Mouse (Mus musculus) 3T3-L1 (cell line): ENCODE data around the gene N4bp2.

Experiments used
- DNase-seq: peaks from one replicate; pipeline ENCODE4 v3.0.0-alpha.2; 2015; ENCODE audit warnings: low read depth, low spot score

N4bp2 gene

DNA sequence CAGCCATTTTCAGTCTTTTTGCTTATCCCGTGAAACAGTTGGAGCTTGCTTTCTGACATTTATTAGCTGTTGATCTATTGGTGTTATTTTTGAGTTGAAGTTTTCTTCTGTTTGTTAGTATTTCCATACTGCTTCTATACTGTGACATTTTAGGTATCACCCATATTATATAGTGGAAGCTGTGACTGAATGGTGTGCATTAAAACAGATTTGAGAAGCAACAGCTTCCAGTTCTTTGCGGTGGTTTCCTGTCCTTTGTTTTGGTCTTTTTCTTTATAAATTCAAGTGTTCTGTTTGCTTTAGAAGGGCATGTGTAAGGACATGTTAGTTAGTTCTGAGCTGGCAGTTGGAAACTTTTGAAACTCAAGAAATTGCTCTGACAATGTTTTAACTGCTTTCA, 65.7 kb downstream of the N4bp2 start:
- no peak for DNase-seq

DNA sequence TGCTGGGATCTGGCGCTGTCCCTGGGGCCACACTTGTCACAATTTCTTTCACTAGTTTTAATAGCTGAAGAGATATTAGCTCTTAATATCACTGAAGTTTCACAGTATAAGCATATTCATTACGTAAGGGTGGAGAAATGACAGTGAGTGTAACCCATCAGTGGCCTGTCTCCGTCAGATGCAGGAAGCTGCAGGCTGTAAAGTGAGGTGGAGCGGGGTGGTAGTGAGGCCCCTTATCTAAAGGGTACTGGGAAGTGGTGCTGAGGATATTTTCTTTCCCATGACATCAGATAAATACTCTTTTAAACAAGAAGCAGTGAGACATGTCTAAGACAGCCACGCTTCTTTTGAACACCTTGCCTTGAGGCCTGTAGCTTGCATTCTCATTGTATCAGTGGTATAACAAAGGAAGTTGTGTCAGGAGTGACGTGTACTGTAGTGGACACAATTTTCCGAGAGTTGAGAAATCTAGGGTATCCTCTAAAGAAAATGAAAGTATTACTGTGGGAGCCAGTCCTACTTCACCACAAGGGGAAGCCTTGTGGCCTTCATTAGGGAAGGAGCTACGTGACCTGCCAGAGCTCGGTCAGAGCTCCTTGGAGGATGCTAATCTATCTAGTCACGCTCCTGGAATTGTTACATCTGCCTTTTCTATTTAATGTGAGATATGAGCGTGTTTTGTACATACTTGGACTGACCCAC, 68.7 kb downstream of the N4bp2 start:
- DNase-seq = no peak

DNA sequence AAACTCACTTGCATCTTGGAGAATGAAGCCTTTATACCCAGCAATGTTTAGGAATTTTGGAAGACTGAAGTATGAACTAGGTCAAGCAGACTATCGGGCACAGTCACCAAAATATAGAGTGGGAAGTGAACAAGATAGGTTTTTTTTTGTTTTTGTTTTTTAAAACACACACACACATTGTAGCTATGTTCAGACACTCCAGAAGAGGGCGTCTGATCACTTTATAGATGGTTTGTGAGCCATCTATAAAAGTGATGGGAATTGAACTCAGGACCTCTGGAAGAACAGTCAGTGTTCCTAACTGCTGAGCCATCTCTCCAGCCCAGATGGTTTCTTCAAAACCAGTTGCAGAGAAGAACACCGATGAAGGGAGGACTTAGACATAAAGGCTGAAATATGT, 69.8 kb downstream of the N4bp2 start:
- no peak for DNase-seq

DNA sequence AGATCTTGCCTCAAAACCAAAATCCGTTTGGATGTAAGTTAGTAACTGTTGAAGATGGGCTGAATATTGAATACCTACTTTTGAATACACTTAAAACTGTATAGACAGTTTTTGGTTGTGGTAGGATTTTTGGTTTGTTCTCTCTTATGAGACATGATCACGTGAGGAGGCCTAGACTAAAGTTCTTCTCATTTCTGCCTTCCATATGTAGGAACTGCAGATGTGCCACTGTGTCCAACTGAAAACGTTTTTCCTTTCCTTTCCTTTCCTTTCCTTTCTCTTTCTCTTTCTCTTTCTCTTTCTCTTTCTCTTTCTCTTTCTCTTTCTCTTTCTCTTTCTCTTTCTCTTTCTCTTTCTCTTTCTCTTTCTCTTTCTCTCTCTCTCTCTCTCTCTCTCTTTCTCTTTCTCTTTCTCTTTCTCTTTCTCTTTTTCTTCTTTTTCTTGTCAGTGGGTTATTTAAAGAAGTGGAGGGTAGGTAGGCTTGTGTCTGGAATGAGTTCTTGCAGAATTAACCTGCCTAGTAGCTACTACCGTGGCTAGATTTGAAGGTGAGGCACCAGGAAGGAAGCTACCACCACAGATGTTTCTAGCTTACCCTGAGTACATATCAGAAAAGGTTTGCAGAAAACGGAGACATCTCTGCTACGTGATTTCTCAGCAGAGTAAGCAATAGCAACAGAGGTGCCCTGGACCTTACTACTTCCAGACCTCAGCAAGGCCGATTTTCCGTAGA, 70.6 kb downstream of the N4bp2 start:
- no peak for DNase-seq

DNA sequence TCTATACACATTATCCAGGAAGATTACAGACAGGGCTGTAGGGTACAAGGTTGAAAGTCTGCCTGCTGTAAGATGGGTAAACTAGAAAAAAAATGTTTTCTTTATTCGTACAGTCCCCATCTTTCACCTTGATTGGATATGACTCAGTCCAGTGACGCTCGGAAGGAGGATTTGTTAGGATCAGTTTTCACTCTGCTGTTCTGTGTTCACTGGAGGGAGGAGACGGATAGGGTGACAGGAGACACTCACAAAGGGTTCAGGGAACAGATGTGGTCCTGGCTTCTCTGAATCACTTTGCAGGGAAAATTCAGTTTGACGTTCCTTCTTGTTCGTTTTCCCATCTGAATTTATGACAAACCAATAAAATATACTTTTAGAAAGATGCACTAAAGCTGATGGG, 74.7 kb downstream of the N4bp2 start:
- no peak for DNase-seq

DNA sequence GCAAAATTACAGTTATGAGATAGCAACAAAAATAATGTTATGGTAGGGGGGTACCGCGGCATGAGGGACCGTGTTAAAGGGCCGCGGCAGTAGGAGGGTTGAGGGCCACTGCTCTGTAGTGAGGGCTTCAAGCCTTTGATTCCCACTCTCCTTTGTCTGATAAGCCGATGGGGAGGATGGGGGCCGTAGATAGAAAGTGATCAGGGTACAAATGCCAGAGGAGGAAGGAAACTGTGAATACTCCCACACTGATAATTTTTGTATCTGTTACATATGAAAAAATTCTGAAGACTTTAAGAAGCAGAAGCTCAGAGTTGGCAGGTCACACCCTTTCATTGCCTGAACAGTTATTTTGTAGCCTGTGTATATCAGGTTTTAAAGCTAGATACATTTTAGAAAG, 79.6 kb downstream of the N4bp2 start:
- no peak for DNase-seq

DNA sequence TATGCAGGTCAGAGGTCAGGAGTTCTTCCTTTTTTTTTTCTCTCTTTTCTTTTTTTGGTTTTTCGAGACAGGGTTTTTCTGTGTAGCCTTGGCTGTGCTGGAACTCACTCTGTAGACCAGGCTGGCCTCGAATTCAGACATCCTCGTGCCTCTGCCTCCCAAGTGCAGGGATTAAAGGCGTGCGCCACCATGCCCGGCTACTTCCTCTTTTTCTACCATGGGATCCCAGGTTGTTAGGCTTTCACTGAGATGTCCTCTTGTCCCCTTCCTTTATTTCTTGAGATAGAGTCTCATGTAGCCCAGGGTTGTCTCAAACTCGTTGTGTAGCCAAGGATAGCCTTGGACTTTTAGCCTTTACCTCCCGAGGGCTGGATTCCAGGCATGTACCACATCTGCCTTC, 83.2 kb downstream of the N4bp2 start:
- no peak for DNase-seq

DNA sequence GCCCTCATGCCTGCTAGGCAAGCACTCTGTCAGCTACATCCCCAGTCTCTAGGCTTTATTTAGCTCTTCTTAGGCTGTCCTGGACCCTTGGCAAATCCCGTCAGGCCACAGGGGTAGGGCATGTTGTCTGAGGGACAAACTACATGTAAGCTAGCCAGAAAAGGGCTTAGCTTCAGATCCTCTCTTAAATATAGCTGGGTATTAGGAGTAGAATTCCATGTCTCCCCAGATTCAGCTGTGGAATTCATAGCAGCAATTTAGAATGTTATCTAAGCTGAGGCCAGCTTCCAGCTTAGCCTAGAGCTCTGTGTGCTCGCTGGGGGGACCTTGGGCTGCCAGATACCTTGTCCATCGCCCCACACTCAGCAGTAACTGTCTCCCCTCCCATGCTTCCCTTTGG, 83.6 kb downstream of the N4bp2 start:
- no peak for DNase-seq

DNA sequence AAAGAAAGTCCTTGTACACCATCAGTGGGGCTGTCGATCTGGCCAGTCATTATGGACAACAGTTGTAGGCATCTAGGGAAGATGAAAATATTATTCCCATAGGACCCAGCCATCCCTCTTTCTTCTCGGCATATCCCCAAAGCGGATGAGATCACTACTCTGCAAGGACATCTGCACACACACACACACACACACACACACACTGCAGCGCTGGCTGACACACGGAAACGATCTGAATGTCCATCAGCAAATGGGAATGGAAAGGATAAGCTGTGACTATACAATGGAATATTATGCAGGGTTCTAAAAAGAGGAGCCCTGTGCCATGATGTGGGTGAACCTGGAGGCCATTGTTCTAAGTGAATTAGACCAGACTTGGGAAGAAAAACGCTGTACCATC, 84.3 kb downstream of the N4bp2 start:
- no peak for DNase-seq

DNA sequence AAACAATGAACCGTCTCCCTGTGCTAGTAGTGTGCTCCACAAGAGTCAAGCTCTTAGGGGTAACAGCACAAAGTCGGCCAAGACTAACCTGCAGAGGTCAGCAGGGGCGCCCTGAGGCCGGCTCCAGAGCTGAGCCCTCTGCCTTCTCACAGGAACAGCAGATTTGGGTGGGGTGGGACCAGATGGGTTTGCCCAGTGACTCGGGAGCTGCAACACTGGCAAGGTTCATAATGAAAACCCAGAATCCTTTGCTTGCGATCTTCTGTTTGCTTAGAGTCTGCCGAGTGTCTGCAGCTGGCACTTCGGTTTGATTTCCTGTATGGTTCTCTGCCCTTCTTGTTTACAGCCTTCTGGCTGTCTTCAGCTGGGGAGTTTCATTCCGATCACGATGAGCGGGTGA, 87.4 kb downstream of the N4bp2 start:
- DNase-seq = no peak

DNA sequence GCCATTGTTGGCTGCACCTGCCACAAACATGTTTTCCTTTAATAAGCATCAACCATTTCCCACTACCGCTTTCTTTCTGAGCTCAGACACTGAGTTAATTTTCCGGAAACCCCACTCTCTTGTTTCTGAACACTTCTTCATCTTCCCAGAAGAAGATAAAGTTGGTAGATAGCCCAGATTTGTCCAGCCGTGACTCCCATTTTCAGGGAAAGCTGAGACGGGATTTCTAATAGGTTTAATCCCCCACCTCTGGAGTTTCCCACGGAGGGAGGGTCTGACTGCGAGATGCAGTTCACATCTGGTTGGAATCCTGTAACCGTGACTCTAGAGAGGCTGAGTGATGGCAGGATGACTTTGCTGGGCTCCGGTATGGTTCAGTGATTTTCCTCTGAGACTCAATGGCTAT, 91.5 kb downstream of the N4bp2 start:
- no peak for DNase-seq

DNA sequence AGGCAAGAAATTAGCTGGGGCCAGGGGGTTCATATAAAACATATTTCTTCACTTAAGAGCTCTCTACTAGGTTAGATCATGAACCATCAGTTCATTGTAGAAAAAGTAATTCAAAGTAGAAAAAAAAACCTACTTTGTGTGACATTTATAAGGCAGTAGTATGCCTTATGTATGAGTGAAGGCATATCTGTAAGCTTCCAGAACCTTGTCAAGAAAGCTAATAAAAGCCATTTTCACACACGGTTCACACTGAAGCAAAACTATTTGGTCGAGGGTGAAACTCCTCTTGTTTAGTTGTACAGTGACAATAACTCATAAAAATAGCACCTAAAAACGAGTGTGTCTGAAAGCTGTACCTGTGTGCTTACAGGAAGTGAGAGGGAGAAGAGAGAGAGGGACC, 92.2 kb downstream of the N4bp2 start:
- DNase-seq = no peak

DNA sequence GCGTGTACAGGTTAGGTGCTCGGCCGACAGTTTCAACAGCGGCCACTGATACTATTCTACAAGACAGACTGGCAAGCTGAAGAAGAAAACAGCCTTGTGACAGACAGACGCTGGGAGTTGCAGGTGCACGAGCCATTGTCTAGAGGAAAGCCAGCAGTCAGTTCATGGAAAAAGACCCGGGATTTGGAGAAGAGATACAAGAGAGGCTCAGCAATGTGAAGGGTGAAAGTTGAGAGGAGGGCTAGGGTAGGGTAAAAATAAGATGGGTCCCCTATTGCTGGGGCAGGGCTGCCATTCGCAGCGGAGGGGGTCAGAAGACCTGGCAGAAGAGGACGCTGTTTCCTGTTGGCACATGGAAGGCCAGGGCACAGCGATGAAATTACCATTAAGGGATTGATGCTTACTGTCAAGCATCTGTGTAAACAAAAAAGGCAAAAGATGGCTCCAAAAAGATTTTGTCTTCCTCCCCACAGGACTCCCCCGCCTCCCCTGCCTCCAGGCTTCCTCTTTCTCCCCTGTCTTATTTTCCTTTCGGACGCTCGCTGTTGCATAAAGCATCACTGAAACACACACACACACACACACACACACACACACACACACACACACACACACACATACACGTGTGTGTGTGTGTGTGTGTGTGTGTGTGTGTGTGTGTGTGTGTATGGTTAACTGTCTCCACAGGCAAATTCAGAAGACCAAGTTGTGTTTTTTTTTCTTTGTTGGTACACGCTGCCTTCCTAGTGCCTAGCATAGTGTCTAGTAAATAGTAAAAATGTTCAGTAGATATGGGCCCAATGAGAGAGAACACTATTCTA, 93.5 kb downstream of the N4bp2 start:
- DNase-seq = no peak

DNA sequence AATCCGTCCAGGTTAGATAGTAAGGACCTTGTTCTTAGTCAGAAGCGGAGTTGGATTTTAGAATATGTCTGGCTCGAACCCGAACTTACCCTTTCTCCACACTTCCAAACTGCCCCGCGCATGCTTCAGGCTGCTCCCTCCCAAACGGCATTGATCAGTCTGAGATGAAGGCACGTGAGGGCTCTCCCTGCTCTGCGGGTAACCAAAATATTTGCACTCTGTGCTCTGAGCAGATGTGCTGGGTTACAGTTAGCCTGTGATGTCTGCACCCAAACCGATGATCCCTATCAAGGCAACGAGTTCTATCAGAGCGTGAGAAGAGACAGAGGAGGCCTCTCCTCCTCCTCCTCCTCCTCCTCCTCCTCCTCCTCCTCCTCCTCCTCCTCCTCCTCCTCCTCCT, 94.6 kb downstream of the N4bp2 start:
- DNase-seq = no peak

DNA sequence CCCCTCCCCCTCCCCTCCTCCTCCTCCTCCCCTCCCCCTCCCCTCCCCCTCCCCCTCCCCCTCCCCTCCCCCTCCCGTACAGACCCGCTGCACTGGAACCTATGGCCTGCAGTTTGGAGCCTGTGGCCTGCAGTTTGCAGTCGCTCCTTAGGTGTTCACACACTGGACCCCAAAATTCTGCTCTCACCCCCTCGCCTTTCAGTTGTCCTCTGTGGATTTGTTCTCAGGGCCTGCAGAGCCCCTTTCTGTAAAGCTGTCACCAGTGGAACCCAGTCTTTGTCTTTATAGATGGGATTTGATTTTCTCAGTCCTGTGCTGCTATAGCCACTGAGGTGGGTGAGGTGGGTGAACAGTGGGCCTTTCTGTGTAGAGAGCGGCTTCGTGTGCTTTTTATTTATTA, 95.0 kb downstream of the N4bp2 start:
- DNase-seq = no peak

DNA sequence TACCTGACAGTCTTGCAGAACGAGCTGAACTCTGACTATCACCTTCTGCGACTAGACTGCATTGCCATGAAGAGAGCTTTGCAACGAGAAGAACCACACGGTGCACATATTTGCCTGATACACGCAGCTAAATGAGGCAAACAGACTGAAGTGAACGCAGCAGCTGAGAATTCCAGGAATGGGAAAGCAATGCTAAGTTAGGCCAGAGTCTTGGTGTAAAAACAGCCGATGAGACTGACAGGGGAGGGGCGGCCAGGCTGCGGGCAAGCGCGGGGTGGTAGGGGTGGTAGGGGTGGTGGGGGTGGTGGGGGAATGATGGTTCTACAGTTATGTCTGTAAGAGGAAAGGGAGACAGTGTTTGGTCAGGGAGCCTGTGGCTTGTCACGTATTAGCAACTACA, 95.6 kb downstream of the N4bp2 start:
- no peak for DNase-seq

DNA sequence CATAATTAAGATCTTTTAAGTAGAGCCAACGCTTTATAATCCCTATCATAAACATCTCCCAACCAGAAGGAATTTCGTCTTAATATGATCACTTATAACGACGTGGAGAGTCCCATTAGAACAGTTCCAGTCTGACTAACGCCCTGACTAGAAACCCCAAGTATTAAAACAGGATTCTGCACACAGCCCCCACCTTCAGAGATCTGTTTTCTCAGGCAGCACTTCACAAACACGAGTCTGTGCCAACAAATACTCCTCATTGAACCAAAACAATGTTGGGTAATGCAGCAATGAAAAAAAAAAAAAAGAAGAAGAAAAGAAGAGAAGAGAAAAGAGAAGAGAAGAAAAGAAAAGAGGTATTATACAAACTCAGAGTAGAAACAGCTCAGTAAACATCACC, 96.1 kb downstream of the N4bp2 start:
- DNase-seq = no peak

DNA sequence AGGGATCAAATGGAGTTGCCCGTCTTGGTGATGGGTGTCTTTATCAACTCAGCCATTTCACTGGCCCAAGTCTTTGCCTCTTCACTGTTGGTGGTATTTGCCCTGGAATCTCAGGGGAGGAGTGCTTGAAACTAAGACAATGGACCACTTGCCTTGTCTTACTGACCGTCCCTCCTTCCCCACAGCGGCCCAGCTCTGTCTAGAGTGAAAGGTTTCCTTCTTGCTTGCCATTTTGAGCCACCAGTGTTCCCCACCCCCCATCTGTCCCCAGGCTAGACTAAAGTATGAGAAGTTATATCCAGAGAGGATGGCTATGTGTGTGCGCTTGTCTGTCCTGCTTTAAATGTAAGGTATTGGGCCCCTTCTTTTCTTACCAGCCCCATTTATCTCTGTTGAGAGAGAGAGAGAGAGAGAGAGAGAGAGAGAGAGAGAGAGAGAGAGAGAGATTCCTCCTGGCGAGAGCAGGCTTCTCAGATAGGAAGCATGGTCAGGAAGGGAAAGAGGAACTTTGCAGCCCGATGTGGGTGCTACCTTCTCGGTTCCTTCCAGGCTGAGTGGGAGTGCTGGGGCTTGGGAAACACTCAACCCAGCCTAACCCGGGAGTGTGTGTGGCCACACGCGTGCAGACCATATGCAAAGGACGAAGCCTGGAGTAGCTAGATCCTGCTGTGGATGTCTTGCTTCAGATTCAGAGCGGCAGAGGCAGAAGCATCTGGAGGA, 97.1 kb downstream of the N4bp2 start:
- DNase-seq = no peak

DNA sequence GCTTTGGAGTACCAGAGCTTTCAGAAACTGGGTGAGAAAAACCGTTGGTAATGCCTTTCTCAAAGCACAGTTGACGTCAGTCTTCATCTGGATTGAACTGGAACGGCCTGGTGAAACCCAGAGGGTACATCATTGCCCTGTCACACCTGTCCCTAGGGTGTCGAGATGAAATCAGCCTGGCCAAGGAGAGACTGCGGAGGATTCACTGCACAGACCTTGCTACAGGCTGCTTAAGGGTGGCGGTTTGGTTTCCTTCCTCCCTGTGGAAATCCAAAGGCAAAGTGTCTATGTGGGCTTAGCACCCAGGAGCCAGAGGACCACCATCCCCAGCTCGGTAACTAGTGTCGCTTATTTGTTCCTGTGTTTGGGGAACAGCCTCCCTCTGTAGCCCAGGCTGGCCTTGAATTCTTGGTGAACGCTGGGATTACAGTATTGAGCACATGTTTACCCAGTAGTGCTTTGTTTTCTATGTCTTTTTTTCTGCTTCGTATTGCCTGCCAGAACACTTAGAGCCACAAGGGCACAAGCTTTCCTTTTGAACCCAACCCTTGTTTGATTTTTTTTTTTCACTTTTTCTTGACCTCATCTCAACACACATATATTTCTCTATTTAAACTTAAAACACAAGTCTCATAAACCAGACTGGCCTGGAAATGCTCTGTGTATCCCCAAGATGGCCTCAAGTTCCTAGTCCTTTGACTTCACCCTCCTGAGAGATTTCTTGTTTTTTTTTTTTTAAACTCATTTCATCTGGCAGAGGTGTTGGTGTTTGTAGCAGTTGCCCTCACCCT, 98.0 kb downstream of the N4bp2 start, which contains the start of gene Rhoh:
Rhoh (plus strand) TSS at position 60 of the 791 bp plus-strand sequence.
- no peak for DNase-seq

DNA sequence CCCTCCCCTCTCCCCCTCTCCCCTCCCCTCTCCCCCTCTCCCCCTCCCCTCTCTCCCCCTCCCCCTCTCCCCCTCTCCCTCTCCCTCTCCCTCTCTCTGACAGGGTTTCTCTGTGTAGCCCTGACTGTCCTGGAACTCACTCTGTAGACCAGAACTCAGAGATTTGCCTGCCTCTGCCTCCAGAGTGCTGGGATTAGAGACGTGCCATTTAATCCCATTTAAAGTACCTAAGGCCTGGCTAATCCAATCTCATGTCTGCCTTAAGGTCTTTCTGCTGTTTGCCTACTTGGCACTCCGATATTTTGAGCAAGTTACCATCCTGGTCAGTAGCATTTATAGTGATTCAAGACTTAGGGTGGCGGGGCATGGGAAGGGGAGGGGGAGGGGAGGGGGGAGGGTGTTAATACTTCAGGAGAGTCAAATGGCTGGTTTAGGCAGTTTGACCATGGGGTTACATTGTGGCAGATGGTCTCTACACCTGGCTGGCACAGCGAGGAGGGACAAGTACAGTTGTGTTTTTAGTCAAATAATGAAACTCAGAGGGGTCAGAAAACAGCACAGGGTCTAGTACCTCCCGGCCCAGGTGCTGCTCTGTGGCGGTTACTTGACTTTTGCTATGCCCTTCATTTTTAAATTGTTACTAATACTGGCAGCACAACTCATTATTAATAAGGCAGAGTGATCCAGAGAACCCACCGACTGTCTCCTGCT, 99.1 kb downstream of the N4bp2 start:
- DNase-seq = no peak

DNA sequence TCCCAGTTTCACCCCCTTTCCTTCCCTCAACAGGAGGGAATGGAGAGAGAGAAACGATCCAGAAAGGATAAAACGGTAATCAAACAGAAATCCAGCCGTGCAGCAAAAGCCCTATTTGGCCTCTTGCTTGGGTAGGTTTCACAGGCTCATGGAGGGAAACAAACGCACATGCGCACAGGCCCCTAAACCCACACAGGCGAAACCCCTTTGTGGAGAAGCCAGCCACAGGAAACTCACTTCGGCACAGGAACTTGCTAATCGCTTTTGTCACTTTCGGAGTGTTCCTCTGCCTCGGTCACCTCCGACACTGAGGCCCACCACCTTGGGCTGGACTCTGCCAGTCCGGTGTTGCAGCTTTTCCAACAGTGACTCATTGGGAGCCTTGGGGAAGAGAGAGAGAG, 100.0 kb downstream of the N4bp2 start:
- DNase-seq = no peak
